Mouse (Mus musculus): ENCODE data around the gene Rab34.

Gene Rab34

DNA sequence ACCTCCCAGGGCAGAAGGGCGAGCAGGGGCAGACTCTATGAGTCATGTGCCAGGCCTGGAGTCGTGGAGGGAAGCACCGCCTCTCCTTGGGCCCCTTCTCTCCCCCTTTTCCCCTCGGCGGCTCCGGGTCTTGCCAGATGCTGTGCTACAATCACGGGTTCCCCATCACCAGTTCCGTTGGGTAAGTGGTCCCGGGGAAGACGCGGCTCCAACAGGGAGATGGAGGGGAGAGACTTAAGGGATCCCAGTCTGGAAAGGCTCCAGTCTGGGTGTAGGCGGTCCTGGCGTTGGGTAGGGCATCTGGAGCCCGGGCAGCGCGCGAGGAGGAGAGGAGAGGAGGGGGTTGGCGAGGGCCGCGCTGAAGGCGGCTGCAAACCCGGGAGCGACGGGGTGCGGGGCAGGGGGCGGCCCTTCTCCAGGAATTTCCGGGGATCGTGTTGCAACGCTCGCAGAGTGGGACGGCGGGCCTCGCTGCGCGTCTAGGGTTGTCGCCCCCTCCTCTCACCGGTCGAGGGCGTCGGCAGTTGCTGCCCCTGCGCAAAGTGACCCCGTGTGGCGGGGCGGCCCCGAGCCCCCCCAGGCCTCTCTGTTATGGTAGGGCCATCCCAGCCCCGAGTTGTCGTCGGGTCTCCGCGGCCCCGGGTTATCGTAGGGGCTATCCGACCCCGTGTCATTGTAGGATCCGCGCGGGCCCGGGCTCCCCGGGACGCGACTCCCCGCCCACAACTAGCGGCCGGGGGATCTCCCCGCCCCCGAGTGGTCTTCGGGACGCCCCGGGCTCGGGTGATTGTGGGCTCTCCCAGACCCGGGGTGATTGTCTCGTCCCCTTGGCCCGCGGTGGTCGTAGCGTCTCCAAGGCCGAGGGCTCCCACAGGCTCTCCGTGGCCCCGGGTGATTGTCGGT is at the start of gene Rab34:
Gene Rab34, plus strand, starts transcription at position 100 of the 903 bp plus-strand sequence.
- peak; percentile 90 for DNase-seq (ENCODE audit: low read depth)

DNA sequence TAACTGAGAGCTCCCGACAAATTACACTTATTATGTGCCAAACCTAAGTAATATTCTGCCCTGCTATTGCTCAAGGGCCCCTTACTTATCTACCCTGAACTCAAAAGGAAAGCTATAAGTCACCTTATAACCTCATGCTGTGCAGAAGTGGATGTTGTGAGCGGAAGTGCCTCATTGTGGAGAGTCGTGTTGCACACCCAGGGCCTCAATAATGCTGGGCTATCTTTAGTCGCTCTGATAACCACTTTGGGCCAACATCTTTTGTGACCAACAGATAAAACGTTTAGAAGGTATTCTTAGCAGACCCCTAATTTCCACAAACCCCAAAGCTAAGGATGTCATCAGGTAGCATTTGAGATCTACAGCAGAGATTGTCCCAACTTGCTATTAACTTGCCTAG is 47.6 kb upstream of the Rab34 start:
- DNase-seq (ENCODE audit: low read depth): no peak

- DNase-seq (ENCODE audit: low read depth): no peak
These were observed 44.7 kb upstream of the Rab34 start for GRCm38 (mm10) chr11:78143520-78143919.

- DNase-seq (ENCODE audit: low read depth): peak; percentile 50
These were observed 42.1 kb upstream of the Rab34 start for GRCm38 (mm10) chr11:78146168-78146567.

GRCm38 (mm10) chr11:78146707-78147543 is 41.3 kb upstream of the Rab34 start:
- peak; percentile 83 for DNase-seq (ENCODE audit: low read depth)

- peak; percentile 61 for DNase-seq (ENCODE audit: low read depth)
These were observed 37.1 kb upstream of the Rab34 start for GRCm38 (mm10) chr11:78151161-78151560.

DNA sequence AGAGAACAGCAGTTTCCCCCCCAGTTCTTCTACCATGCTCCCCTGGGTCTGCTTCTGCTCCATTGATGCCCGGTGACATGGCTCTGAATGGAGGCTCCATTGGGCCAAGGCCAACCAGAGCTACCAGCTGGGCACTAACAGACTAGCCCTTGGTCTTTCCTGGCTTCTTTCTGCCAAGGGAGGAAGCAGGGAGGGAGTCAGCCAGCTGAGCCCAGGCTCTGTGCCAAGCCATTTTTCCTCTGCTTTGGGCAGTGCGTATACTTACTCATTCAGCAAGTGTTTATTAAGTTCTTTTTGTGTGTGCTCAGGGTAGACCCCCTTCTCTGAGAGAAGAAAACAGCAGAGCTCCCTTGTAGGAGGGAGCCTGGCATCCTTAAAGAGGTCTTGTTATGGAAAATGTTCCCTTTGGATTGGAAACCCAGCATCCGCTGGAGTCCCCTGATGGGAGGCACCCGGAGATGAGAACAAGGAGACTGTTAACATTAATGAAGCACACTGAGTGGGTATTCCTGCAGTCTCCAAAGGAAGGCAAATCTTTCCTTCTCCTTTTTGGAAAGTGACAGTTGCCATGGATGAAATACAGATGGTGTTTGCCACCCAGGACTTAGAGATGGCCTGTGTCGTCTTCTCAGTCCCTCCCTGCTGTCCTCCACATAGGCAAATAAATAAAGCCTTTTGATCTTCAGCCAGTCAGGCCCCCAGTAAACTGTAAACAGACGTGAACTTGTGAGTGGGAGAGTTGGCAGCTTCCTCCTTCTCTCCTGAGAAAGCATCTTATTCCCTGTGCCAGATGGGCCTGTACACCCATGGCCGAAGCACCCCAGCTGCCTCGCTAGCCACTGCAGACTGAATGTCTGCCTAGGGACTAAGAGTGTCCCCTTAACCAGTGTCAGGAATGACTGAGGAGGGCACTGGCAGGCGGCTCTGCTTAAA is 35.7 kb upstream of the Rab34 start:
- peak; percentile 81 for DNase-seq (ENCODE audit: low read depth)

DNA sequence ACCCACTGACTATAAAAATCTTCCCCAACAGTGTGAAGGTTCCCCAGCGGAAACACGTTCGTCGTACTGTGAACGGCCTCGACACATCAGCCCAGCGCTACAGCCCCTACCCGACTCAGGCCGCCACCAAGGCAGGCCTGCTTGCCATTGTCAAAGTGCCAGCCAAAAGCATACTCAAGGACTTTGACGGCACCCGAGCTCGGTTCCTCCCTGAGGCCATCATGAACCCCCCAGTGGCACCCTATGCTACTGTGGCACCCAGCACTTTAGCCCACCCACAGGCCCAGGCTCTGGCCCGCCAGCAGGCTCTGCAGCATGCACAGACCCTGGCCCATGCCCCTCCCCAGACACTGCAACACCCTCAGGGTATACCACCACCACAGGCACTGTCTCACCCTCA is 34.5 kb upstream of the Rab34 start:
- DNase-seq (ENCODE audit: low read depth): no peak

GRCm38 (mm10) chr11:78155674-78156073 is 32.6 kb upstream of the Rab34 start:
- DNase-seq (ENCODE audit: low read depth): no peak

DNA sequence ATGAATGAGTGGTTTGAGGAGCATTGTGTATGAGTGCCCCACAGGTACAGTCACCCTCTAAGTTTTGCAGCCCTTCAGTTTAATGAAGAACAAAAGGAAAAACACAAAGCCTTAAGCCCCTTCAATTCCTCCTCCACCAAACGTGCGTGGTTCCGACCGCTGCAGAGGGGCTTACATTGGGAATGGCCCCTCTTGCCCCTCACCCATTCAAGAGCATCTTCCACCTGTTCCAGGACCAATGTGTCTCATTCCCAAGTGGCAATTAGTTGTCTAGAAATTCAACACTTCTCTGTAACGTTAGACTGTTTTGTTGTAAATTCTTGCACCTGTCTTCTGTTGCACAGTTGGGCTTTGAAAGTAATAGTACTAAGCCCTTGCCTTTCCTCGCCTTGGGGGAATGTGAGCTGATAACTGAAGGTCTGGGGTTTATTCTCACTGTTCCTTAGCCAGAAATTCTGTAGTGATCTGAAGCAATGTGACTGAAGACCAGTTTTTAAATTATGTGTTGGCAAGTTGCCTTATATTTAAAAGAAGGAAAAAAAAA is 32.0 kb upstream of the Rab34 start:
- DNase-seq (ENCODE audit: low read depth): no peak

DNA sequence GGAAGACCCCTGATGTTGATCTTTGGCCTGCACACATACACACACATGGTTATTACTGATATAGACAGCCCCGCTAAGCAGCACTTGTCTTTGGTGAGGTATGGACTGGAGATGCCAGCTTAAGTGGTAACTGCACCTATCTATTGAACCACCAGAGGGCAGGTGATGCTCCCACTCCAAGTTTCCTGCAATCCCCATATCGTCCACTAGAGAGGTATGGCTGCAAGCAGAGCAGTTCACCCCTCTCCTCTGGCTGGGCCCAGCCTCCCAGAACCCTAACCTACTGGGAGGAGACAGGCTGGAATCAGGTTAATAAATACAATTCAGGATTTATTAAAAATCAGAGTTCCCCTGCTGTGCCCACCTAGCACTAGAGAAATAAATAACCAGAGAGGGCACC is 29.1 kb upstream of the Rab34 start:
- peak; percentile 93 for DNase-seq (ENCODE audit: low read depth)

DNA sequence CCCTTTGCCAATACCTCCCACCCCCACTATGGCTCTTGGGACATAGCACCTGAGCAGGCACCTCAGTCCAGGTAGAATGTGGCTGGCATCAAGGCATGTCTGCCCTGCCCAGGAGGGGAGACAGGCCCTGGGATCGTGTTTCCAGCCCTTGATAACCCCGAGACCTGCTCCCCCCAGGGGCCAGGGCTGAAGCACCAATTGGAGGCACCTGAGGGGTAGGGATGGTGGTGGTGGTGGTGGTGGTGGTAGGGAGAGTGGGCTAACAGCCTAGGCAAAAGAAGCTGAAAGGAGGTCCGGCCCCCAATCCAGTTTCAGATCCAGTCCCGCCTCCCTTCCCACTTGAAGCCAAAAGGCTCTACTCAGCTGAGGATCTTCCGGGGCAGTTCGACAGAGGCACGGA is 28.7 kb upstream of the Rab34 start:
- no peak for DNase-seq (ENCODE audit: low read depth)

DNA sequence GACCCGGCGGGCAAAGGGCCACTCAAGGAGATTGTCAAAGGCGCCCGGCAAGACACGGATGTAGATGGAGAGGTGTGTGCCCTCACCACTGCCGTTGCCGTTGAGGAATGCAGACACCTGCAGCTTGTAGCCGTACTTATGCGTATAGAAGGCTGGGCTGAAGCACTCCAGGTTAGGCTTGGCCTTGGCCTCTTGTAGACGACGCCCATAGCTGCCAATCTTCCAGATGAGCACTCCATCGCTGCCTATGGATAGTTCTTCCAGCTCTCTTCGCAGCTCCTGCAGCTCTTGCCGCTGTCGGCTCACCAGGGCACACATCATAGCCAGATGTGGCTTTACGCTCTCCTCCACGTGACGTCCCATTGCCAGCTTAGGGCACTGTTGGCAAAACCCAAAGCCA is 28.1 kb upstream of the Rab34 start:
- no peak for DNase-seq (ENCODE audit: low read depth)

GRCm38 (mm10) chr11:78160675-78161074 is 27.6 kb upstream of the Rab34 start:
- no peak for DNase-seq (ENCODE audit: low read depth)

- no peak for DNase-seq (ENCODE audit: low read depth)
These were observed 27.1 kb upstream of the Rab34 start for GRCm38 (mm10) chr11:78161169-78161568.

DNA sequence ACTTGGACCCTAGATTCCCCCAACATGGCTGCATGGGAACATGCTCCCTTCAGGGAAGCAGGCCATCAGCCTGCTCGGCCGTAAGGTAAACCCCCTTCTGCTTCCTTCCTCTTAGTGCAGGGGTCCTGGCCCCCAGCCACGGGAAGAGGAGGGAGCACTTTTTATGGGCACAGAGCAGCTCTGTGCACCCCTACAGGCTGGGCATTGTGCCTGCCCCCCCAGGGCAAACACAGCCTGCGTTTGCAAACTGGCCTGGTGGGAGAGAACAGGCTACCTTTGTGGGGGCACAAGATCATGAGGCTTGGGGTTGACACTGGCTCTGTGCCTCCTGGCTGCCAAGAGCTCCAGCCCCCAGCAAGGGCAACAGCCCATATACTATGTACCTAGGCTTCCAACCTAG is 26.3 kb upstream of the Rab34 start:
- no peak for DNase-seq (ENCODE audit: low read depth)

- DNase-seq (ENCODE audit: low read depth): no peak
These were observed 25.7 kb upstream of the Rab34 start for GRCm38 (mm10) chr11:78162504-78162903.

GRCm38 (mm10) chr11:78163045-78163444 is 25.2 kb upstream of the Rab34 start:
- DNase-seq (ENCODE audit: low read depth): no peak

GRCm38 (mm10) chr11:78163681-78164603 is 24.3 kb upstream of the Rab34 start:
- DNase-seq (ENCODE audit: low read depth): peak; percentile 85

- DNase-seq (ENCODE audit: low read depth): no peak
These were observed 23.7 kb upstream of the Rab34 start for GRCm38 (mm10) chr11:78164604-78164923.

All from NIH3T3 (cell line).